Mouse (Mus musculus) liver, adult 2 months (tissue): ENCODE data around the gene Neurog1. TPM values are rescaled to one million over a fixed set of nuclear protein-coding genes. Genes with fewer than 3 reads are reported as not detected.

Experiments
- DNase-seq: peaks from one replicate; pipeline ENCODE4 v3.0.0-alpha.2; 2011; ENCODE audit warnings: low read depth, low spot score; ENCODE audit errors: extremely low read depth
- H3K27ac ChIP-seq: fragments of 200-500 bp; replicated peaks from 2 replicates; pipeline ENCODE4 v1.5.1; 2012; ENCODE audit warnings: low read depth, mild to moderate bottlenecking, control low read depth, inconsistent platforms, low read length; ENCODE audit not compliant: insufficient read depth
- H3K27me3 ChIP-seq: fragments of 200-500 bp; 2 replicates; pipeline ENCODE4 v1.6.1; 2012; ENCODE audit warnings: mild to moderate bottlenecking, moderate library complexity, low read length, inconsistent platforms; ENCODE audit not compliant: control insufficient read depth, insufficient read depth
- H3K36me3 ChIP-seq: fragments of 200-500 bp; 2 replicates; pipeline ENCODE4 v1.6.1; 2012; ENCODE audit warnings: low read length, inconsistent platforms; ENCODE audit not compliant: control insufficient read depth, insufficient read depth
- H3K4me1 ChIP-seq: fragments of 200-500 bp; 2 replicates; pipeline ENCODE4 v1.6.1; 2011; ENCODE audit warnings: low read length; ENCODE audit not compliant: control insufficient read depth, insufficient read depth
- H3K4me3 ChIP-seq: fragments of 200-500 bp; 2 replicates; pipeline ENCODE4 v1.5.1; 2011; ENCODE audit warnings: low read depth, mild to moderate bottlenecking, control low read depth, low read length, moderate library complexity; ENCODE audit not compliant: insufficient read depth
- H3K79me2 ChIP-seq: fragments of 200-500 bp; 2 replicates; pipeline ENCODE4 v1.6.1; 2012; ENCODE audit warnings: inconsistent platforms, mild to moderate bottlenecking, low read length, moderate library complexity; ENCODE audit not compliant: control insufficient read depth, insufficient read depth
- H3K9ac ChIP-seq: fragments of 200-500 bp; 2 replicates; pipeline ENCODE4 v1.6.1; 2012; ENCODE audit warnings: low read depth, mild to moderate bottlenecking, control low read depth, inconsistent platforms, low read length
- CTCF ChIP-seq: fragments of 200-500 bp; IDR thresholded peaks from 2 replicates; pipeline ENCODE4 v1.5.1; 2011; ENCODE audit warnings: low read depth, low read length, control low read depth
- POLR2A ChIP-seq: fragments of 200-500 bp; IDR thresholded peaks from 2 replicates; pipeline ENCODE4 v1.6.1; 2011; ENCODE audit warnings: low read length, control low read depth; ENCODE audit not compliant: insufficient read depth; ENCODE audit errors: extremely low read depth
- WGBS: fragments of 180-500 bp; shearing (Covaris S2); methylation state at CpG from one replicate; pipeline ENCODE4 v1.1.7; 2018; 5-methylcytosine and 5-hydroxymethylcytosine counted together
- polyA plus RNA-seq: library from polyadenylated mRNA; depleted of rRNA; stranded (reverse); fragments of >200 nt; gene quantifications from 2 replicates; pipeline ENCODE4 v1.2.3, GENCODE M21; 2012; rRNA removed
- total RNA-seq: library from RNA; depleted of rRNA; stranded (reverse); fragments of >200 nt; gene quantifications from 2 replicates; pipeline ENCODE4 v1.2.3, GENCODE M21; 2014; rRNA removed

The Neurog1 gene
- not detected in 2 replicates for total RNA-seq
- polyA plus RNA-seq = not detected in 2 replicates

GRCm38 (mm10) chr13:56251924-56252619, at the start of gene Neurog1:
Neurog1 (minus strand) TSS chr13:56252163.
- H3K9ac ChIP-seq = no peak within 1 kb of the TSS
- H3K79me2 ChIP-seq = no peaks in the 10 kb centered on the region
- DNase-seq = no peak
- H3K4me3 ChIP-seq = no peak within 1 kb of the TSS
- WGBS = 2% methylated on average over 65 of the region's 65 CpGs
- no peak within 1 kb of the TSS for H3K27ac ChIP-seq
- TF ChIP-seq CTCF (no peak), POLR2A (no peak)
- peaks cover 41% of the 10 kb centered on the region for H3K27me3 ChIP-seq
- no peaks in the 10 kb centered on the region for H3K4me1 ChIP-seq
- no peaks in the 10 kb centered on the region for H3K36me3 ChIP-seq

DNA sequence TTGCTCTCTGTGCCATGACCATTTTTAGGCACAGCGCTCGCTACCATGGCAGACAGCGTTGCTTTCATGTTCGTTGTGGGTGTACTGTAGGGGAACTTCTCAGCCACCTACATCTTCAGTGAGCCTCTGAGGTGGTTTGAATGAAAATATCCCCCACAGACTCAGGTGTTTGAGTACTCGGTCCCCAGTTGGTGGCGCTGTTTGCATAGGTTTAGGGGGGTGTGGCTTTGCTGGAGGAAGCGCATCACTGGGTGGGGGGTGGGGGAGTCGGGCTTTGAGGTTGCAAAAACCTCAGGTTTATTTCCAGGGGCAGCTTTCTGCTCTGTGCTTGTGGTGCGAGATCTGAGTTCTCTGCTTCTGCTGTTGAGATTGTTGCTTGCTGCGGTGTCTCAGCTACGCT, 47.4 kb upstream of the Neurog1 start:
- Histone ChIP-seq H3K4me3 (no peak overlapping the region), H3K27ac (no peak overlapping the region), H3K79me2 (no peaks in the 10 kb centered on the region), H3K27me3 (peaks cover 10% of the 10 kb centered on the region), H3K36me3 (no peaks in the 10 kb centered on the region), H3K9ac (no peak overlapping the region), H3K4me1 (no peaks in the 10 kb centered on the region)
- no peak for DNase-seq
- 92% methylated on average over 11 of the region's 11 CpGs for WGBS
- TF ChIP-seq CTCF (no peak), POLR2A (no peak)

GRCm38 (mm10) chr13:56296659-56297020, 44.7 kb upstream of the Neurog1 start:
- Histone ChIP-seq H3K4me3 (no peak overlapping the region), H3K27me3 (peaks cover 10% of the 10 kb centered on the region), H3K79me2 (no peaks in the 10 kb centered on the region), H3K4me1 (no peaks in the 10 kb centered on the region), H3K27ac (no peak overlapping the region), H3K36me3 (no peaks in the 10 kb centered on the region), H3K9ac (no peak overlapping the region)
- no peak for DNase-seq
- 9% methylated on average over 8 of the region's 8 CpGs for WGBS
- TF ChIP-seq POLR2A (no peak), CTCF (no peak)

- WGBS = 2% methylated on average over 62 of the region's 76 CpGs
- Histone ChIP-seq H3K27me3 (peaks cover 10% of the 10 kb centered on the region), H3K4me3 (peak within 1 kb of the TSS; percentile 44; the same call in 1 of the 2 replicates), H3K36me3 (no peaks in the 10 kb centered on the region), H3K9ac (peak within 1 kb of the TSS; percentile 44), H3K27ac (no peak within 1 kb of the TSS), H3K4me1 (no peaks in the 10 kb centered on the region), H3K79me2 (no peaks in the 10 kb centered on the region)
- DNase-seq = no peak
- TF ChIP-seq POLR2A = no peak
- TF ChIP-seq CTCF = no peak
Measured at GRCm38 (mm10) chr13:56295943-56296658, 44.1 kb upstream of the Neurog1 start, which contains the start of gene Cxcl14. Cxcl14 (minus strand) TSS chr13:56296551.

- TF ChIP-seq POLR2A = no peak
- TF ChIP-seq CTCF = no peak
- WGBS = 6% methylated on average over 13 of the region's 13 CpGs
- no peak overlapping the region for H3K27ac ChIP-seq
- no peak overlapping the region for H3K9ac ChIP-seq
- H3K4me1 ChIP-seq = no peaks in the 10 kb centered on the region
- no peak for DNase-seq
- H3K27me3 ChIP-seq = peaks cover 10% of the 10 kb centered on the region
- peak overlapping the region; percentile 44; the same call in 1 of the 2 replicates for H3K4me3 ChIP-seq
- H3K36me3 ChIP-seq = no peaks in the 10 kb centered on the region
- H3K79me2 ChIP-seq = no peaks in the 10 kb centered on the region
Measured at GRCm38 (mm10) chr13:56295586-56295942, 43.6 kb upstream of the Neurog1 start.

- Histone ChIP-seq H3K4me3 (no peak overlapping the region), H3K27ac (no peak overlapping the region), H3K79me2 (no peaks in the 10 kb centered on the region), H3K4me1 (no peaks in the 10 kb centered on the region), H3K36me3 (no peaks in the 10 kb centered on the region), H3K27me3 (peaks cover 10% of the 10 kb centered on the region), H3K9ac (no peak overlapping the region)
- WGBS = 6% methylated on average over 10 of the region's 10 CpGs
- no peak for TF ChIP-seq POLR2A
- TF ChIP-seq CTCF = no peak
- DNase-seq = no peak
Measured at GRCm38 (mm10) chr13:56294908-56295307, 42.9 kb upstream of the Neurog1 start.
